7 mouse cellular contexts compared by ENCODE assay signal in the genomic region with DNA sequence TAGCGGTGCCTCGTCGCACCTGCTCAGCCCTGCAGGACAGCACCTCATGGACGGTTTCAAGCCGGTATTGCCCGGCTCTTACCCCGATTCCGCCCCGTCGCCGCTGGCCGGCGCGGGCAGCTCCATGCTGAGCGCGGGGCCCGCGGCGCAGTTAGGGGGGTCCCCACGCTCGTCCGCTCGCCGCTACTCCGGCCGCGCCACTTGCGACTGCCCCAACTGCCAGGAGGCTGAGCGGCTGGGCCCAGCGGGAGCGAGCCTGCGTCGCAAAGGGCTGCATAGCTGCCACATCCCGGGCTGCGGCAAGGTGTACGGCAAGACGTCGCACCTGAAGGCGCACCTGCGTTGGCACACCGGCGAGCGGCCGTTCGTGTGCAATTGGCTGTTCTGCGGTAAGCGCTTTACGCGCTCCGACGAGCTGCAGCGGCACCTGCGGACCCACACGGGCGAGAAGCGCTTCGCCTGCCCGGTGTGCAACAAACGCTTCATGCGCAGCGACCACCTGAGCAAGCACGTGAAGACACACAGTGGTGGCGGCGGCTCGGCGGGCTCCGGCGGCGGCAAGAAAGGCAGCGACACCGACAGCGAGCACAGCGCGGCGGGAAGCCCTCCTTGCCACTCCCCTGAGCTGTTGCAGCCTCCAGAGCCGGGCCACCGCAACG. TPM values are rescaled to one million over a fixed set of nuclear protein-coding genes. Genes with fewer than 3 reads are reported as not detected.
A peak's percentile ranks its signal among the peaks of the same experiment; 100 is the strongest.
DNase-seq lines count a peak whose midpoint lies in the region; ATAC-seq and TF ChIP-seq lines count a peak whose summit lies in the region.

No protein-coding gene starts in this region.

- H3K27me3 ChIP-seq in forebrain, embryonic 13.5 days: peaks cover 69% of the 10 kb centered on the region
- peaks cover 86% of the 10 kb centered on the region for H3K27me3 ChIP-seq in liver, embryonic 14.5 days (ENCODE audit: control insufficient read depth, insufficient read depth, low read length)

- ATAC-seq in forebrain, embryonic 13.5 days: peak; percentile 48
- peak; percentile 18; the same call in 1 of the 2 replicates for ATAC-seq in liver, embryonic 14.5 days (ENCODE audit: insufficient read depth)

- H3K27ac ChIP-seq in forebrain, embryonic 13.5 days: peak overlapping the region; percentile 87
- H3K27ac ChIP-seq in liver, embryonic 14.5 days: no peak overlapping the region

- TF ChIP-seq EP300 in liver, embryonic 14.5 days (IDR thresholded peaks at IDR 0.05; ENCODE audit: low read depth): no peak

- no peak for TF ChIP-seq CTCF in liver, embryonic 14.5 days (IDR thresholded peaks at IDR 0.05; ENCODE audit: low read depth)

- H3K4me2 ChIP-seq in forebrain, embryonic 13.5 days: peak overlapping the region; percentile 73
- H3K4me2 ChIP-seq in liver, embryonic 14.5 days (ENCODE audit: low read depth): no peak overlapping the region

- no peaks in the 10 kb centered on the region for H3K9me3 ChIP-seq in forebrain, embryonic 13.5 days (replicated peaks)
- no peaks in the 10 kb centered on the region for H3K9me3 ChIP-seq in liver, embryonic 14.5 days (ENCODE audit: control insufficient read depth, low read length)

- no peaks in the 10 kb centered on the region for H3K36me3 ChIP-seq in forebrain, embryonic 13.5 days (ENCODE audit: poor library complexity, severe bottlenecking)
- no peaks in the 10 kb centered on the region for H3K36me3 ChIP-seq in liver, embryonic 14.5 days (replicated peaks; ENCODE audit: control insufficient read depth, insufficient read depth, low read depth)

- under 1% methylated on average over 77 of the region's 78 CpGs for WGBS in forebrain, embryonic 13.5 days
- 1% methylated on average over 78 of the region's 78 CpGs for WGBS in liver, embryonic 14.5 days (ENCODE audit: insufficient replicate concordance)

- DNase-seq in right cerebral cortex, postnatal 4 days: peak; percentile 32
- no peak for DNase-seq in right cerebral cortex, adult 18-20 months
- DNase-seq in liver, embryonic 14.5 days (ENCODE audit: low read depth in 3 of 3, low spot score in 3 of 3): no peak
- peak; percentile 16 for DNase-seq in testis, postnatal 14 days (ENCODE audit: low spot score)
- DNase-seq in spleen, postnatal 36 days (ENCODE audit: low spot score in 2 of 2): no peak
- no peak for DNase-seq in adrenal gland, postnatal 25 days

- peak overlapping the region; percentile 82 for H3K9ac ChIP-seq in forebrain, embryonic 13.5 days
- no peak overlapping the region for H3K9ac ChIP-seq in liver, embryonic 14.5 days (replicated peaks)

- peaks cover 50% of the 10 kb centered on the region for H3K4me1 ChIP-seq in forebrain, embryonic 13.5 days
- H3K4me1 ChIP-seq in liver, embryonic 14.5 days (replicated peaks; ENCODE audit: control insufficient read depth in 2 of 2, insufficient read depth in 2 of 2, low read length in 1 of 2): no peaks in the 10 kb centered on the region

- peak overlapping the region; percentile 58 for H3K4me3 ChIP-seq in forebrain, embryonic 13.5 days
- H3K4me3 ChIP-seq in liver, embryonic 14.5 days (ENCODE audit: insufficient read depth in 1 of 2, low read depth in 2 of 2, low read length in 2 of 2): no peak overlapping the region

RNA-seq across cellular contexts. Expression of a gene that starts 3.2 kb away (rescaled TPM):
- 16.7 and 17.0 TPM in 2 replicates for polyA plus RNA-seq in forebrain, embryonic 13.5 days (2015; fragmentation: Nextera tagmentation; extraction: Ambion mirVana)
- polyA plus RNA-seq in liver, embryonic 14.5 days (2012; rRNA removed): 0.01 TPM in 2 replicates
- polyA plus RNA-seq in liver, embryonic 14.5 days (2014; fragmentation: Nextera tagmentation; extraction: Ambion mirVana): not detected in 2 replicates
- not detected in 2 replicates for total RNA-seq in adrenal gland, postnatal 25 days (2021)

Comparison
In these comparisons a context has a peak if more than half of its experiments do, and no peak if none do; other contexts are left out.
1. DNase-seq: peak in right cerebral cortex, postnatal 4 days (single experiment) and testis, postnatal 14 days (single experiment); none in right cerebral cortex, adult 18-20 months (single experiment), liver, embryonic 14.5 days (0 of 3), spleen, postnatal 36 days (0 of 2) and adrenal gland, postnatal 25 days (single experiment).
2. RNA of a gene that starts 3.2 kb away (polyA plus RNA-seq): 16.7 to 17.0 TPM in forebrain, embryonic 13.5 days; 0.01 TPM in liver, embryonic 14.5 days; every median in the first group is over 10 times any median in the second.